Mouse (Mus musculus) left cerebral cortex, postnatal 25 days (tissue): Measurements from ENCODE around the gene Rbks. TPM values are rescaled to one million over a fixed set of nuclear protein-coding genes. Genes with fewer than 3 reads are reported as not detected.

ENCODE experiments used
- DNase-seq, 2 experiments: peaks; one replicate each; pipeline ENCODE4 v3.0.0; 2022; ENCODE audit warnings: low spot score in 2 of 2, mixed read lengths in 1 of 2
- intact Hi-C: fragments of 180-260 bp; cut with DNase I; formaldehyde crosslinking; loops from one replicate; pipeline ENCODE4 v1.15.1; 2025
- total RNA-seq, 2 experiments: library from RNA; stranded (reverse); gene quantifications; 2 replicates each; pipeline ENCODE4 v1.2.3; 2021

Rbks gene
- total RNA-seq, 2 experiments from 2014 or later: 3.0 to 3.3 TPM

GRCm38 (mm10) chr5:31686040-31686439 is 11.4 kb downstream of the Rbks start:
- intact Hi-C loops: no loop called here
- DNase-seq: no peak

- no peak for DNase-seq
These were observed 15.1 kb downstream of the Rbks start for GRCm38 (mm10) chr5:31682305-31682704.

GRCm38 (mm10) chr5:31680183-31680582 is 17.2 kb downstream of the Rbks start:
- DNase-seq: no peak
- intact Hi-C loops: no loop called here

More at GRCm38 (mm10) chr5:31682305-31682704, 15.1 kb downstream of the Rbks start:
- intact Hi-C loops: no loop called here

- DNase-seq: no peak
- intact Hi-C loops: no loop called here
These were observed 19.4 kb downstream of the Rbks start for GRCm38 (mm10) chr5:31678000-31678399.

GRCm38 (mm10) chr5:31673431-31673830 is 24.0 kb downstream of the Rbks start:
- intact Hi-C loops: no loop called here
- no peak for DNase-seq

- no peak for DNase-seq
- intact Hi-C loops: no loop called here
These were observed 26.3 kb downstream of the Rbks start for GRCm38 (mm10) chr5:31671137-31671536.

- intact Hi-C loops: no loop called here
- DNase-seq: no peak
These were observed 27.4 kb downstream of the Rbks start for GRCm38 (mm10) chr5:31669984-31670383.

GRCm38 (mm10) chr5:31668325-31668968 is 29.0 kb downstream of the Rbks start:
- intact Hi-C loops: no loop called here
- no peak for DNase-seq

- DNase-seq: no peak
- intact Hi-C loops: no loop called here
These were observed 31.3 kb downstream of the Rbks start for GRCm38 (mm10) chr5:31666176-31666575.

- intact Hi-C loops: no loop called here
- no peak for DNase-seq
These were observed 41.7 kb downstream of the Rbks start for GRCm38 (mm10) chr5:31655688-31656190.

- intact Hi-C loops: no loop called here
- no peak for DNase-seq
These were observed 46.7 kb downstream of the Rbks start for GRCm38 (mm10) chr5:31650518-31651288.

- DNase-seq: no peak
- intact Hi-C loops: no loop called here
These were observed 50.1 kb downstream of the Rbks start for GRCm38 (mm10) chr5:31647327-31647726.

GRCm38 (mm10) chr5:31646574-31646973 is 50.9 kb downstream of the Rbks start:
- intact Hi-C loops: no loop called here
- no peak for DNase-seq

- intact Hi-C loops: no loop called here
These were observed 51.6 kb downstream of the Rbks start for GRCm38 (mm10) chr5:31645798-31646197.

GRCm38 (mm10) chr5:31644847-31645246 is 52.6 kb downstream of the Rbks start:
- peak in 1 of 2 experiments; percentile 24 for DNase-seq
- intact Hi-C loops: no loop called here

More at GRCm38 (mm10) chr5:31645798-31646197, 51.6 kb downstream of the Rbks start:
- DNase-seq: no peak

- intact Hi-C loops: no loop called here
- no peak for DNase-seq
These were observed 53.2 kb downstream of the Rbks start for GRCm38 (mm10) chr5:31644272-31644671.

- intact Hi-C loops: no loop called here
- DNase-seq: no peak
These were observed 55.1 kb downstream of the Rbks start for GRCm38 (mm10) chr5:31642300-31642699.

GRCm38 (mm10) chr5:31640542-31640941 is 56.9 kb downstream of the Rbks start:
- no peak for DNase-seq
- intact Hi-C loops: no loop called here

- DNase-seq: no peak
- intact Hi-C loops: no loop called here
These were observed 60.7 kb downstream of the Rbks start for GRCm38 (mm10) chr5:31636636-31637253.

GRCm38 (mm10) chr5:31634679-31635078 is 62.7 kb downstream of the Rbks start:
- DNase-seq: no peak
- intact Hi-C loops: no loop called here

GRCm38 (mm10) chr5:31634161-31634560 is 63.3 kb downstream of the Rbks start:
- intact Hi-C loops: no loop called here
- DNase-seq: no peak
